Mouse (Mus musculus) liver, embryonic 11.5 days (tissue): ENCODE measurements around the gene Krt16. TPM values are rescaled to one million over a fixed set of nuclear protein-coding genes. Genes with fewer than 3 reads are reported as not detected.

ENCODE experiments used
- ATAC-seq: fragments of 200-750 bp; cut with Nextera tagmentation; replicated peaks from 2 replicates; pipeline ENCODE4 v1.8.0; 2017; ENCODE audit warnings: moderate number of reproducible peaks, mild to moderate bottlenecking, moderate TSS enrichment, moderate library complexity; ENCODE audit not compliant: low FRiP score
- DNase-seq: peaks from one replicate; pipeline ENCODE4 v3.0.0-alpha.2; 2017; ENCODE audit warnings: low spot score
- H3K27ac ChIP-seq: fragments of 300-500 bp; sonication (generic); 2 replicates; pipeline ENCODE4 v1.5.1; 2014; ENCODE audit warnings: mild to moderate bottlenecking, low read depth, low read length, control low read depth
- H3K27me3 ChIP-seq: fragments of 300-500 bp; sonication (generic); replicated peaks from 2 replicates; pipeline ENCODE4 v1.6.1; 2014; ENCODE audit warnings: low read length, mixed read lengths; ENCODE audit not compliant: control insufficient read depth, insufficient read depth
- H3K36me3 ChIP-seq: fragments of 300-500 bp; sonication (generic); 2 replicates; pipeline ENCODE4 v1.6.1; 2014; ENCODE audit warnings: mild to moderate bottlenecking, low read length, moderate library complexity, mixed read lengths; ENCODE audit not compliant: control insufficient read depth, insufficient read depth
- H3K4me1 ChIP-seq: fragments of 300-500 bp; sonication (generic); replicated peaks from 2 replicates; pipeline ENCODE4 v1.6.1; 2014; ENCODE audit warnings: low read length, mixed read lengths; ENCODE audit not compliant: control insufficient read depth, insufficient read depth
- H3K4me2 ChIP-seq: fragments of 300-500 bp; sonication (generic); 2 replicates; pipeline ENCODE4 v1.6.1; 2014; ENCODE audit warnings: mild to moderate bottlenecking, control low read depth, moderate library complexity
- H3K4me3 ChIP-seq: fragments of 300-500 bp; sonication (generic); 2 replicates; pipeline ENCODE4 v1.5.1; 2014; ENCODE audit warnings: low read depth, low read length, control low read depth
- H3K9ac ChIP-seq: fragments of 300-500 bp; sonication (generic); 2 replicates; pipeline ENCODE4 v1.6.1; 2014; ENCODE audit warnings: low read depth, low read length, control low read depth
- H3K9me3 ChIP-seq: fragments of 300-500 bp; sonication (generic); 2 replicates; pipeline ENCODE4 v1.6.1; 2016; ENCODE audit warnings: low read length, inconsistent platforms, mixed read lengths; ENCODE audit not compliant: control insufficient read depth
- WGBS: fragments of 180-500 bp; shearing (Covaris S2); extraction: QIAGEN DNeasy Blood & Tissue Kit; methylation state at CpG from one replicate; pipeline ENCODE4 v1.1.7; 2014; 5-methylcytosine and 5-hydroxymethylcytosine counted together
- polyA plus RNA-seq: library from polyadenylated mRNA; unstranded; fragments of >200 nt; fragmentation: Nextera tagmentation; extraction: Ambion mirVana; gene quantifications from 2 replicates; pipeline ENCODE4 v1.2.1, GENCODE M21; 2014

The Krt16 gene
- not detected in 2 replicates for polyA plus RNA-seq

DNA sequence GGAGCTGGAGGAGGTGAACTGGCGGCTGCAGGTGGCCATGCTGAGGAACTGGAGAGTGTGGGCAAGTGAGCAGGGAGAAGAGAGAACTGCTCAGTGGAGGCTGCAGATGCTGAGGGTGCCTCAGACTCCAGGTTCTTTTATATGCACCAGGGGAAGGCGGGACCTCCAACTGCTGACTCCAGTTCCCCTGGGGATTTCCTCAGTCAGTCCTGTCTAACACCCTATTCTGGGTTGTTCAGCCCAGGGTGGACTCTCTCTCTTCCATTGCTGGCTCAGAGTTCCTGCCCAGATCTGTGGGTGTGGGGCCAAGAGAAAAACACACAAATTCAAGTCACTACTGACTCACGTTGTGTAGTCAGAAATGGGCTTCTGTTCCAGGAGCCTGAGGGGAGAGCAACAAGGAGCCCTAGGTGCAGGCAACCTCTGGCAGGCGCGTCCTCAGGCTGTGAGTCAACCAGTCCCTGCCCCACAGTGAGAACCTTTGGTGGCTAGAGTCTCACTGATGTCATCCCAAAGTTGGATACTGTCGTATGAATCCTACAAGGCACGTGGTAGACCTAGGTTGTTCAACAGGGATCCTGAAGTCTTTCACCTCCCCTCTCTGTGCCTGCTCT lies at the start of gene Krt16:
Krt16 (minus strand) TSS at position 51 of the 614 bp plus-strand sequence.
- H3K4me1 ChIP-seq, result no peaks in the 10 kb centered on the region
- ATAC-seq, result no peak
- WGBS, result 70% methylated on average over 7 of the region's 7 CpGs

DNA sequence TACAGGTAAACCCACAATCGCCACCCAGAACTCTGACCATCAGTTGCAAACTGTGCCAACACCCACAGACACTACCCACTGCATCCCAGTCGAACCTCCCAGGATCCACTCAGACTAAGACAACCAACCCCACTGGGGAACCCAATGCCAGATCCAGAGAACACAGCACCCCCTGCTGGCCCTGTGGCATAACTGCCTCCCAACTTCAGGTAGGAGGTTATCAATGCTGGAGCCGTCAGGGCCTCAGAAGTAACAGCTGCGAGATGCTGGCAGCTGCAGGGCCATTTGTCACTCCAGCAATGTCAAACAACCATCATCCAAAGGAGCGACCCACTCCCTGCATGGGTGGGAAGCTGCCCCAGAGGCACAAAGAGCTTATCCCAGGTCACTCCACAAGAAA lies 49.1 kb upstream of the Krt16 start:
- Histone ChIP-seq H3K27ac (no peak overlapping the region), H3K9ac (no peak overlapping the region), H3K9me3 (no peaks in the 10 kb centered on the region), H3K4me2 (peak overlapping the region; percentile 57), H3K27me3 (no peaks in the 10 kb centered on the region), H3K4me3 (no peak overlapping the region), H3K36me3 (no peaks in the 10 kb centered on the region), H3K4me1 (no peaks in the 10 kb centered on the region)
- WGBS, result 29% methylated on average over 5 of the region's 5 CpGs
- ATAC-seq, result no peak; the same call in 1 of the 2 replicates
- DNase-seq, result no peak

More for the DNA sequence above, at the start of gene Krt16:
- no peak within 1 kb of the TSS for H3K4me2 ChIP-seq
- no peak within 1 kb of the TSS for H3K27ac ChIP-seq
- no peaks in the 10 kb centered on the region for H3K27me3 ChIP-seq
- no peak within 1 kb of the TSS for H3K9ac ChIP-seq
- DNase-seq, result no peak
- no peaks in the 10 kb centered on the region for H3K9me3 ChIP-seq
- H3K36me3 ChIP-seq, result no peaks in the 10 kb centered on the region
- H3K4me3 ChIP-seq, result no peak within 1 kb of the TSS

DNA sequence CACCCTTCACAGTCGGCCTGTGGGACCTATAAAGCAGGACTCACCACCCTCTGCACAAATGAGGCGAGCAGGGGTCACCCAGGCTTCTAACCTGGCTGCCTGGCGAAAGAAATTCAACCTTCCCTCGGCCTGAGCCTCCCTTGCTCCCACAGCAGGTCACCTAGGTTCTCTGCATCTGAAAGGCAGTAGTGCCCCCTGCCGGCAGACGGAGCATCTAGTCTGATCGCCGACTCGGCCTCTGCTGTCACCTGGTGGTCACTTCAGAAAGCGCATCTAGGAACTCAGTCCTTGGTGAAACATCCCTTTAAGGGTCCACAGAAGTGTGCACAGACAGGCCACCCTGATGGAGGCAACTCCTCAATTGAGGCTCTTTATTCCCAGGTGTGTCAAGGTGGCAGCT lies 46.6 kb upstream of the Krt16 start:
- WGBS, result 5% methylated on average over 10 of the region's 10 CpGs
- peak; percentile 84 for DNase-seq

DNA sequence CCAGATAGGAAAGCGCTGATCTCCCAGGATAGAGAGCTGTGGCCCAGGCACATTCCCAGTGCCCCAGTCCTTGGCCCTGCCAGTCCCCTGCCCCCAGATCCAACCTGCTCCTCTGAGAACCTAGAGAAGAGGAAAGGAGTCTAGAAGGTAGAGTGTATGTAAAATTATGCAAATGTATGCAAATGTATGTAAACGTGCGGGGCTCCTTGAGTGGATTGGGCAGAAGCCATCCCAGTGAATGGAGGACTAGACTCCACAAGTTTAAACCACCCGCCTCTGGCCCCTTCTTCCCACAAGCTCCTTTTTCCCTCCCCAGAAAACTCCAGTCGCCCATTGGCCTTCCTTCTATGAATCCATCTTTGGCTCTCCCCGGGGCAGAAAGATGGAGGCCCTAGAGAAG lies 44.2 kb upstream of the Krt16 start:
- H3K36me3 ChIP-seq, result no peaks in the 10 kb centered on the region
- no peak overlapping the region for H3K9ac ChIP-seq
- no peak overlapping the region for H3K4me3 ChIP-seq
- H3K4me1 ChIP-seq, result peaks cover 16% of the 10 kb centered on the region
- H3K27me3 ChIP-seq, result no peaks in the 10 kb centered on the region
- 53% methylated on average over 6 of the region's 6 CpGs for WGBS
- H3K4me2 ChIP-seq, result no peak overlapping the region
- H3K9me3 ChIP-seq, result no peaks in the 10 kb centered on the region
- DNase-seq (no peak), ATAC-seq (no peak)
- no peak overlapping the region for H3K27ac ChIP-seq

More for the DNA sequence above, 46.6 kb upstream of the Krt16 start:
- Histone ChIP-seq H3K27me3 (no peaks in the 10 kb centered on the region), H3K27ac (no peak overlapping the region), H3K36me3 (no peaks in the 10 kb centered on the region), H3K4me3 (no peak overlapping the region), H3K9ac (no peak overlapping the region), H3K4me1 (peaks cover 10% of the 10 kb centered on the region), H3K9me3 (no peaks in the 10 kb centered on the region), H3K4me2 (no peak overlapping the region)
- ATAC-seq, result 0 out of 2 replicates have a peak, but pooled peaks have one; percentile 46

DNA sequence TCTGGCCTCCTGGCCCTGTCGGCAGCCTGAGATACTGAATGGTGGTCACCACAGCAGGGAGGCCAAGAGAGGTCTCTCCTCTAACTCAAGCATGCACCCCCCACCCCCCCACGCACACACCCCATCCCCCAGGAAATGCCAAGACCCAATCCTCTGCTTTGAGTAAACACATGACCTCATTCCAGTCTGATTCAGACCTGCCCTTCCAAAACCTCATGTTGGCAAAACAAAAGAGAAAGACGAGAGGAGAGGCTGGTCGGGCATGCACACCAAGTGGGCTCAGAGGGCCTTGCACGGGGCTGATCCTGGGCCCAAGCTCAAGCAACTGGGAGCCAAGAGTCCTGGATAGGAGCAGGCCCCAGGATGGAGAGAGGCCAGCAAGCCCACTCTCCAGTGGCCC lies 41.5 kb upstream of the Krt16 start:
- Histone ChIP-seq H3K9me3 (no peaks in the 10 kb centered on the region), H3K4me3 (no peak overlapping the region), H3K27me3 (no peaks in the 10 kb centered on the region), H3K4me2 (no peak overlapping the region), H3K9ac (no peak overlapping the region), H3K4me1 (peaks cover 16% of the 10 kb centered on the region), H3K27ac (no peak overlapping the region), H3K36me3 (no peaks in the 10 kb centered on the region)
- ATAC-seq (no peak), DNase-seq (no peak)
- 57% methylated on average over 5 of the region's 5 CpGs for WGBS

DNA sequence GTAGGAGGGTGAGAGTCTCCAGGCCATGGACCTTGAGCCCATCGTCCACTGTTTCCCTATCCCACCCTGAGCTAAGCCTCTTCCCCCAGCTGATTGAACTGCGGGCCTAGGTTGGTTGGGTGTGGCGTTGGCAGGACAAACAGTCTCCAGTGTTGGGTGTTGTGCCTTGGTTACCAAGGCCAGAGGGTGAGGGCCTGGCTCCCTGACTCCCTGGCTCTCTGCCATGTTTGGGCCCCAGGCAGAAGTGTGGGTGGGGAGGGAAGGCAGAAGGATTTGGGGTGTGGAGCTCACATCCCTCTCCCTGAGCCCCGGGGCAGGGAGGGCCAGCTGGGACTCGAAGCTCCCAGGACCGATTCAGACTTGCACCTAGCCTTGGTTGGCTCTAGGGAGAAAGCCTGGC lies 40.2 kb upstream of the Krt16 start:
- WGBS, result 86% methylated on average over 6 of the region's 6 CpGs
- DNase-seq (no peak), ATAC-seq (no peak)
- Histone ChIP-seq H3K4me2 (no peak overlapping the region), H3K36me3 (no peaks in the 10 kb centered on the region), H3K9me3 (no peaks in the 10 kb centered on the region), H3K27ac (no peak overlapping the region), H3K4me3 (no peak overlapping the region), H3K9ac (no peak overlapping the region), H3K4me1 (peaks cover 16% of the 10 kb centered on the region), H3K27me3 (no peaks in the 10 kb centered on the region)

DNA sequence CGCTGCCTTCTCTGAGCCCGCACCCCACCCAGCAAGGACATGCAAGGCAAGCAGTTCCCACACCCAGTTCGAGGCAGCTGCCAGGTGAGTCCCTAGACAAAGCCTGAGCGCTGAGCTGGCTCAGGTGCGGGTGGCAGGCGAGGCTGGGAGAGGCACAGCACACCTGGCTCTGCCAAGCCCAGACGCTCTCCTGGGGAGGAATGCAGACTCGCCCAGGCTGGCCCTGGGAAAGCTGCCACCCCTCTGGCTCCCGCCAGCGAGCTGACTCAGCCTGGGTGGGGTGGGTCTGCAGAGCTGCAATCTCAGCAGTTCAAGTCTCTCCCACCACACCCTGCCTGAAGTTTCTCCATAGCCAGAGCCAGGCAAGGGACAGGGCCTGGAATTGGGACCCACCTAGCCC lies 38.3 kb upstream of the Krt16 start:
- no peak for DNase-seq
- H3K36me3 ChIP-seq, result no peaks in the 10 kb centered on the region
- no peak overlapping the region for H3K4me3 ChIP-seq
- H3K9ac ChIP-seq, result no peak overlapping the region
- WGBS, result 50% methylated on average over 10 of the region's 10 CpGs
- H3K27me3 ChIP-seq, result no peaks in the 10 kb centered on the region
- no peak overlapping the region for H3K27ac ChIP-seq
- ATAC-seq, result no peak
- H3K9me3 ChIP-seq, result no peaks in the 10 kb centered on the region
- no peak overlapping the region for H3K4me2 ChIP-seq
- H3K4me1 ChIP-seq, result peaks cover 16% of the 10 kb centered on the region

DNA sequence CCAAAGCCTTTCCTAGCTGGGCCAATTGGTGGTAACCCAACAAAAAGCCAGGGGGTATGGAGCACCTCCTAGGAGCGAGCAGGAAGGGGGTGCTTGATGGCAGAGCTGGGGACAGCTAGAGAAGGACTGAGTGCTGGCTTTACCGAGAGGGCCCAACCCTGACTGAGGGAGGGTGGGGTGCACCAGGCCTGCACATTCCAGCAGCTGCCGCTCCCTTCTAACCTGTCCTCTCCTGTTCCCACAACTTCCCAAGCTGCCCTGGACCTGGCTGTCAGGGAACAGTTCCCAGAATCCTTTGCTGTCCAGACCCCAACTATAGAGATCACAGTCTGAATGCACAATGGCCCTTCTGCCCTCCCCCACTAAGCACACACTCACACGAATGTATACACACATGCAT lies 36.3 kb upstream of the Krt16 start:
- Histone ChIP-seq H3K9ac (no peak overlapping the region), H3K4me1 (peaks cover 4% of the 10 kb centered on the region; the same call in 1 of the 2 replicates), H3K27me3 (no peaks in the 10 kb centered on the region), H3K36me3 (no peaks in the 10 kb centered on the region), H3K27ac (no peak overlapping the region), H3K4me2 (no peak overlapping the region), H3K4me3 (no peak overlapping the region), H3K9me3 (no peaks in the 10 kb centered on the region)
- ATAC-seq (no peak), DNase-seq (no peak)
- 79% methylated on average over 4 of the region's 4 CpGs for WGBS

DNA sequence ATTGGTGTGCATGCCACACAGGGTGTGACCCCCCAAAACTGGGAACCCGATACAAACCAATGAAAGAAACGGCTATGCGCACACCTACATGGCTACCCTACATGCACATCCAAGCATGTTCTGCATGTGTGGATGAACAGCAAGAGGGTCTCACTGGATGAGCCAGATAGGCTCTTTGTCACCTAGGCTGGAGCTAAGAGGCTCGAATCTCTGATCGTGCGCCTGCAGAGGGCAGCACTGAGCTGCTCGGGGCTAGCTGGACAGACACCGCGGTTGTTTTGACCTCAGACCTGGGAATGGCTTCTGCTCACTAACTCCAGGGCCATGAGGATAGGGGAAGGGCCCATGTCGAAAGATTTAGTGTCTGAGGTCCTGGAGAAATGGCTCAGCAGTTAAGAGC lies 33.8 kb upstream of the Krt16 start:
- no peak overlapping the region for H3K4me3 ChIP-seq
- no peaks in the 10 kb centered on the region for H3K36me3 ChIP-seq
- H3K27ac ChIP-seq, result no peak overlapping the region
- H3K9me3 ChIP-seq, result no peaks in the 10 kb centered on the region
- ATAC-seq (peak; percentile 41), DNase-seq (peak; percentile 60)
- H3K27me3 ChIP-seq, result no peaks in the 10 kb centered on the region
- no peak overlapping the region for H3K9ac ChIP-seq
- no peak overlapping the region for H3K4me2 ChIP-seq
- no peaks in the 10 kb centered on the region for H3K4me1 ChIP-seq
- WGBS, result 23% methylated on average over 10 of the region's 10 CpGs
